In genomic region chr1:86634751-86635359, GRCm38 (mm10) we compare ENCODE assay signal across 9 mouse cellular contexts. TPM values are rescaled to one million over a fixed set of nuclear protein-coding genes. Genes with fewer than 3 reads are reported as not detected.
DNase-seq lines count a peak whose midpoint lies in the region; ATAC-seq lines count a peak whose summit lies in the region.
"Had no signal": no experiment of that assay in that cellular context is flagged by ENCODE, and none has a peak within 500 bp of the region (broad histone marks: within the 10 kb centered on the region; RNA-seq: fewer than 3 reads in every experiment).

No protein-coding gene starts in this region.

- H3K4me1 ChIP-seq in heart, embryonic 14.5 days (ENCODE audit: control insufficient read depth in 2 of 2, insufficient read depth in 2 of 2, low read length in 2 of 2), result no peaks in the 10 kb centered on the region
- no peaks in the 10 kb centered on the region for H3K4me1 ChIP-seq in hindbrain, embryonic 11.5 days (replicated peaks; ENCODE audit: control insufficient read depth, insufficient read depth, low read length)
- peaks cover 3% of the 10 kb centered on the region; the same call in 1 of the 2 replicates for H3K4me1 ChIP-seq in midbrain, embryonic 11.5 days (ENCODE audit: control insufficient read depth, insufficient read depth, low read length)

- H3K4me3 ChIP-seq in heart, embryonic 14.5 days (ENCODE audit: control insufficient read depth in 1 of 2, insufficient read depth in 1 of 2, low read depth in 1 of 2, low read length in 2 of 2), result no peak overlapping the region
- H3K4me3 ChIP-seq in hindbrain, embryonic 11.5 days (ENCODE audit: low read depth, low read length), result no peak overlapping the region
- H3K4me3 ChIP-seq in midbrain, embryonic 11.5 days (ENCODE audit: low read depth, low read length), result no peak overlapping the region
- H3K4me3 ChIP-seq: liver, embryonic 13.5 days had no signal

- H3K4me2 ChIP-seq in heart, embryonic 14.5 days (ENCODE audit: low read length), result peak overlapping the region; percentile 48
- no peak overlapping the region for H3K4me2 ChIP-seq in hindbrain, embryonic 11.5 days (replicated peaks; ENCODE audit: low read depth, low read length)
- H3K4me2 ChIP-seq in midbrain, embryonic 11.5 days, result peak overlapping the region; percentile 20; the same call in 1 of the 2 replicates
- H3K4me2 ChIP-seq: liver, embryonic 13.5 days had no signal

- no peaks in the 10 kb centered on the region for H3K27me3 ChIP-seq in heart, embryonic 14.5 days (ENCODE audit: control insufficient read depth, insufficient read depth, low read length)
- H3K27me3 ChIP-seq in hindbrain, embryonic 11.5 days (ENCODE audit: control insufficient read depth, insufficient read depth, low read length), result no peaks in the 10 kb centered on the region
- no peaks in the 10 kb centered on the region for H3K27me3 ChIP-seq in midbrain, embryonic 11.5 days (ENCODE audit: control insufficient read depth, insufficient read depth, low read length)
- H3K27me3 ChIP-seq: liver, embryonic 13.5 days had no signal

- 44% methylated on average over 6 of the region's 6 CpGs for WGBS in heart, embryonic 14.5 days
- 52% methylated on average over 6 of the region's 6 CpGs for WGBS in hindbrain, embryonic 11.5 days
- WGBS in midbrain, embryonic 11.5 days, result 48% methylated on average over 6 of the region's 6 CpGs

- no peak for ATAC-seq in heart, embryonic 14.5 days (ENCODE audit: insufficient number of reproducible peaks, insufficient read depth, low FRiP score, low read depth)
- ATAC-seq in hindbrain, embryonic 11.5 days (ENCODE audit: low FRiP score), result peak; percentile 77; the same call in 1 of the 2 replicates
- ATAC-seq in midbrain, embryonic 11.5 days (ENCODE audit: low FRiP score), result peak; percentile 87

- H3K9ac ChIP-seq in heart, embryonic 14.5 days (ENCODE audit: low read length), result no peak overlapping the region
- H3K9ac ChIP-seq in hindbrain, embryonic 11.5 days (ENCODE audit: low read depth, low read length), result no peak overlapping the region
- no peak overlapping the region for H3K9ac ChIP-seq in midbrain, embryonic 11.5 days (ENCODE audit: low read length)
- H3K9ac ChIP-seq: liver, embryonic 13.5 days had no signal

- no peaks in the 10 kb centered on the region for H3K36me3 ChIP-seq in heart, embryonic 14.5 days (ENCODE audit: control insufficient read depth, insufficient read depth, low read length)
- no peaks in the 10 kb centered on the region for H3K36me3 ChIP-seq in hindbrain, embryonic 11.5 days (ENCODE audit: control insufficient read depth, insufficient read depth, low read length)
- H3K36me3 ChIP-seq in midbrain, embryonic 11.5 days (ENCODE audit: control insufficient read depth, insufficient read depth, low read length), result no peaks in the 10 kb centered on the region
- H3K36me3 ChIP-seq: liver, embryonic 13.5 days had no signal

- no peaks in the 10 kb centered on the region for H3K9me3 ChIP-seq in heart, embryonic 14.5 days (ENCODE audit: control insufficient read depth, low read length)
- no peaks in the 10 kb centered on the region for H3K9me3 ChIP-seq in hindbrain, embryonic 11.5 days (ENCODE audit: control insufficient read depth, low read length)
- no peaks in the 10 kb centered on the region for H3K9me3 ChIP-seq in midbrain, embryonic 11.5 days (ENCODE audit: control insufficient read depth, low read length)
- H3K9me3 ChIP-seq: liver, embryonic 13.5 days had no signal

- H3K27ac ChIP-seq in heart, embryonic 14.5 days (replicated peaks in 1 of 2; ENCODE audit: control insufficient read depth in 1 of 2, insufficient read depth in 1 of 2, low read depth in 2 of 2, low read length in 2 of 2), result no peak overlapping the region
- no peak overlapping the region for H3K27ac ChIP-seq in hindbrain, embryonic 11.5 days (ENCODE audit: low read depth, low read length)
- H3K27ac ChIP-seq in midbrain, embryonic 11.5 days (ENCODE audit: low read depth, low read length), result no peak overlapping the region
- H3K27ac ChIP-seq: liver, embryonic 13.5 days had no signal

- DNase-seq in heart, adult 11 months, result no peak
- DNase-seq in Muller cell, postnatal 12 days (ENCODE audit: inconsistent ontology term), result peak; percentile 55
- DNase-seq in hindbrain, embryonic 11.5 days (ENCODE audit: low spot score), result peak; percentile 52
- DNase-seq in midbrain, embryonic 11.5 days (ENCODE audit: low spot score, missing footprints), result peak; percentile 87
- no peak for DNase-seq in thymus, postnatal 36 days
- no peak for DNase-seq in right cerebral cortex, postnatal 10 days (ENCODE audit: low spot score in 2 of 2)
- no peak for DNase-seq in ovary, postnatal 36 days (ENCODE audit: low spot score)
- DNase-seq: liver, embryonic 13.5 days had no signal

RNA-seq across cellular contexts. Expression of gene Nppc, which starts 35.5 kb away (rescaled TPM):
- polyA plus RNA-seq in heart, embryonic 14.5 days (2014; fragmentation: Nextera tagmentation; extraction: Ambion mirVana), result 0.32 and 0.39 TPM in 2 replicates
- 10.3 and 13.9 TPM in 2 replicates for polyA plus RNA-seq in hindbrain, embryonic 11.5 days (2014; fragmentation: Nextera tagmentation; extraction: Ambion mirVana)
- polyA plus RNA-seq in midbrain, embryonic 11.5 days (2014; fragmentation: Nextera tagmentation; extraction: Ambion mirVana), result 0.86 and 0.99 TPM in 2 replicates
- polyA plus RNA-seq: liver, embryonic 13.5 days had no signal

RNA-seq across cellular contexts. Expression of gene Cops7b, which starts 52.2 kb away (rescaled TPM):
- 20.7 and 20.9 TPM in 2 replicates for polyA plus RNA-seq in heart, embryonic 14.5 days (2014; fragmentation: Nextera tagmentation; extraction: Ambion mirVana)
- 49.7 and 63.7 TPM in 2 replicates for polyA plus RNA-seq in hindbrain, embryonic 11.5 days (2014; fragmentation: Nextera tagmentation; extraction: Ambion mirVana)
- 54.1 and 54.8 TPM in 2 replicates for polyA plus RNA-seq in midbrain, embryonic 11.5 days (2014; fragmentation: Nextera tagmentation; extraction: Ambion mirVana)

RNA-seq across cellular contexts. Expression of gene Pde6d, which starts 52.4 kb away (rescaled TPM):
- 63.5 and 67.9 TPM in 2 replicates for polyA plus RNA-seq in heart, embryonic 14.5 days (2014; fragmentation: Nextera tagmentation; extraction: Ambion mirVana)
- polyA plus RNA-seq in hindbrain, embryonic 11.5 days (2014; fragmentation: Nextera tagmentation; extraction: Ambion mirVana), result 91.9 and 96.0 TPM in 2 replicates
- 94.3 and 98.3 TPM in 2 replicates for polyA plus RNA-seq in midbrain, embryonic 11.5 days (2014; fragmentation: Nextera tagmentation; extraction: Ambion mirVana)

Comparison
In these comparisons a context has a peak if more than half of its experiments do, and no peak if none do; other contexts are left out.
1. DNase-seq: peak in Muller cell, postnatal 12 days (single experiment), hindbrain, embryonic 11.5 days (single experiment) and midbrain, embryonic 11.5 days (single experiment); none in heart, adult 11 months (single experiment), thymus, postnatal 36 days (0 of 2), right cerebral cortex, postnatal 10 days (0 of 2) and ovary, postnatal 36 days (single experiment).